Mouse (Mus musculus) heart, embryonic 15.5 days (tissue): Measurements from ENCODE around the gene Epb41l3. TPM values are rescaled to one million over a fixed set of nuclear protein-coding genes. Genes with fewer than 3 reads are reported as not detected.

Source experiments
- ATAC-seq: fragments of 200-750 bp; cut with Nextera tagmentation; replicated peaks from 2 replicates; pipeline ENCODE4 v1.8.0; 2017; ENCODE audit warnings: low read depth, moderate TSS enrichment; ENCODE audit not compliant: insufficient number of reproducible peaks, insufficient read depth, low FRiP score
- H3K27ac ChIP-seq: fragments of 300-500 bp; sonication (generic); 2 replicates; pipeline ENCODE4 v1.5.1; 2015; ENCODE audit warnings: mild to moderate bottlenecking, inconsistent platforms
- H3K27me3 ChIP-seq: fragments of 300-500 bp; sonication (generic); 2 replicates; pipeline ENCODE4 v1.6.1; 2015; ENCODE audit warnings: inconsistent platforms
- H3K36me3 ChIP-seq: fragments of 300-500 bp; sonication (generic); 2 replicates; pipeline ENCODE4 v1.6.1; 2015; ENCODE audit warnings: mild to moderate bottlenecking, inconsistent platforms
- H3K4me1 ChIP-seq: fragments of 300-500 bp; sonication (generic); replicated peaks from 2 replicates; pipeline ENCODE4 v1.6.1; 2015; ENCODE audit warnings: inconsistent platforms
- H3K4me2 ChIP-seq: fragments of 300-500 bp; sonication (generic); 2 replicates; pipeline ENCODE4 v1.6.1; 2015; ENCODE audit warnings: inconsistent platforms, mild to moderate bottlenecking, moderate library complexity
- H3K4me3 ChIP-seq: fragments of 300-500 bp; sonication (generic); 2 replicates; pipeline ENCODE4 v1.5.1; 2015; ENCODE audit warnings: mild to moderate bottlenecking, inconsistent platforms
- H3K9ac ChIP-seq: fragments of 300-500 bp; sonication (generic); 2 replicates; pipeline ENCODE4 v1.6.1; 2015; ENCODE audit warnings: mild to moderate bottlenecking, inconsistent platforms
- H3K9me3 ChIP-seq: fragments of 300-500 bp; sonication (generic); replicated peaks from 2 replicates; pipeline ENCODE4 v1.6.1; 2016; ENCODE audit warnings: inconsistent platforms
- WGBS: fragments of 180-500 bp; shearing (Covaris S2); methylation state at CpG from one replicate; pipeline ENCODE4 v1.1.7; 2015; ENCODE audit warnings: mixed read lengths; 5-methylcytosine and 5-hydroxymethylcytosine counted together
- polyA plus RNA-seq: library from polyadenylated mRNA; unstranded; fragments of >200 nt; fragmentation: Nextera tagmentation; extraction: Ambion mirVana; gene quantifications from 2 replicates; pipeline ENCODE4 v1.2.1, GENCODE M21; 2015

The Epb41l3 gene
- polyA plus RNA-seq, 1 experiment from 2014 or later: 93.6 TPM

- H3K36me3 ChIP-seq: no peaks in the 10 kb centered on the region
- 0 out of 2 replicates have a peak, but pooled peaks cover 5% of the 10 kb centered on the region for H3K4me1 ChIP-seq
- H3K27ac ChIP-seq: no peak overlapping the region
- no peak overlapping the region for H3K4me2 ChIP-seq
- no peak for ATAC-seq
- H3K27me3 ChIP-seq: no peaks in the 10 kb centered on the region
- no peak overlapping the region for H3K9ac ChIP-seq
- H3K9me3 ChIP-seq: no peaks in the 10 kb centered on the region
- H3K4me3 ChIP-seq: no peak overlapping the region
- WGBS: 62% methylated on average over 4 of the region's 4 CpGs
Measured at GRCm38 (mm10) chr17:69301552-69301951, 226.1 kb downstream of the Epb41l3 start.

- H3K9me3 ChIP-seq: no peaks in the 10 kb centered on the region
- H3K4me1 ChIP-seq: 0 out of 2 replicates have a peak, but pooled peaks cover 5% of the 10 kb centered on the region
- H3K9ac ChIP-seq: no peak overlapping the region
- 67% methylated on average over 11 of the region's 11 CpGs for WGBS
- H3K27me3 ChIP-seq: no peaks in the 10 kb centered on the region
- no peak for ATAC-seq
- H3K4me2 ChIP-seq: no peak overlapping the region
- H3K27ac ChIP-seq: no peak overlapping the region
- H3K4me3 ChIP-seq: no peak overlapping the region
- H3K36me3 ChIP-seq: no peaks in the 10 kb centered on the region
Measured at GRCm38 (mm10) chr17:69303579-69304274, 228.2 kb downstream of the Epb41l3 start.

- no peak overlapping the region for H3K9ac ChIP-seq
- no peaks in the 10 kb centered on the region for H3K4me1 ChIP-seq
- no peaks in the 10 kb centered on the region for H3K27me3 ChIP-seq
- H3K4me2 ChIP-seq: no peak overlapping the region
- no peak overlapping the region for H3K4me3 ChIP-seq
- ATAC-seq: no peak
- H3K9me3 ChIP-seq: no peaks in the 10 kb centered on the region
- no peaks in the 10 kb centered on the region for H3K36me3 ChIP-seq
- whole genome bisulfite sequencing: 76% methylated on average over 9 of the region's 9 CpGs
- no peak overlapping the region for H3K27ac ChIP-seq
Measured at GRCm38 (mm10) chr17:69307636-69308035, 232.2 kb downstream of the Epb41l3 start.

- Histone ChIP-seq H3K27ac (no peak overlapping the region), H3K9me3 (no peaks in the 10 kb centered on the region), H3K4me1 (no peaks in the 10 kb centered on the region), H3K4me2 (no peak overlapping the region), H3K4me3 (no peak overlapping the region), H3K9ac (no peak overlapping the region), H3K27me3 (no peaks in the 10 kb centered on the region), H3K36me3 (no peaks in the 10 kb centered on the region)
- WGBS: 77% methylated on average over 4 of the region's 4 CpGs
- no peak for ATAC-seq
Measured at GRCm38 (mm10) chr17:69309872-69310271, 234.4 kb downstream of the Epb41l3 start.

- Histone ChIP-seq H3K36me3 (no peaks in the 10 kb centered on the region), H3K27me3 (no peaks in the 10 kb centered on the region), H3K4me2 (no peak overlapping the region), H3K4me1 (no peaks in the 10 kb centered on the region), H3K27ac (no peak overlapping the region), H3K4me3 (no peak overlapping the region), H3K9ac (no peak overlapping the region), H3K9me3 (no peaks in the 10 kb centered on the region)
- 81% methylated on average over 10 of the region's 10 CpGs for WGBS
- no peak for ATAC-seq
Measured at GRCm38 (mm10) chr17:69320496-69320895, 245.0 kb downstream of the Epb41l3 start.

GRCm38 (mm10) chr17:69322721-69323120, 247.2 kb downstream of the Epb41l3 start:
- Histone ChIP-seq H3K4me1 (no peaks in the 10 kb centered on the region), H3K4me3 (no peak overlapping the region), H3K36me3 (no peaks in the 10 kb centered on the region), H3K27me3 (no peaks in the 10 kb centered on the region), H3K27ac (no peak overlapping the region), H3K4me2 (no peak overlapping the region), H3K9ac (no peak overlapping the region), H3K9me3 (no peaks in the 10 kb centered on the region)
- 81% methylated on average over 2 of the region's 2 CpGs for WGBS
- ATAC-seq: no peak

Other genes with a start within 250 kb of the Epb41l3 start
- 0.06 and 0.24 TPM in 2 replicates for gene Tmem200c, start 249.1 kb upstream of the Epb41l3 start, polyA plus RNA-seq